Mouse (Mus musculus) lung, adult 2 months (tissue): ENCODE data around the gene Ms4a10. TPM values are rescaled to one million over a fixed set of nuclear protein-coding genes. Genes with fewer than 3 reads are reported as not detected.

Source experiments
- DNase-seq: peaks from one replicate; pipeline ENCODE4 v3.0.0; 2022
- H3K4me1 ChIP-seq: fragments of 200-500 bp; 2 replicates; pipeline ENCODE4 v1.6.1; 2011; ENCODE audit warnings: low read length; ENCODE audit not compliant: control insufficient read depth, insufficient read depth
- H3K4me3 ChIP-seq: fragments of 200-500 bp; replicated peaks from 2 replicates; pipeline ENCODE3; 2011; ENCODE audit warnings: low read depth, mild to moderate bottlenecking, control low read depth, low read length; ENCODE audit errors: extremely low read depth
- CTCF ChIP-seq: fragments of 200-500 bp; IDR thresholded peaks from 2 replicates; pipeline ENCODE4 v1.5.1; 2011; ENCODE audit warnings: mild to moderate bottlenecking, low read length, control low read depth; ENCODE audit not compliant: insufficient read depth
- POLR2A ChIP-seq: fragments of 200-500 bp; IDR thresholded peaks from 2 replicates; pipeline ENCODE4 v1.6.1; 2011; ENCODE audit warnings: low read depth, mild to moderate bottlenecking, control low read depth, low read length, borderline replicate concordance; ENCODE audit errors: extremely low read depth
- WGBS: fragments of 180-500 bp; shearing (Covaris S2); methylation state at CpG from one replicate; pipeline ENCODE4 v1.1.7; 2018; 5-methylcytosine and 5-hydroxymethylcytosine counted together
- polyA plus RNA-seq: library from polyadenylated mRNA; depleted of rRNA; stranded (reverse); fragments of >200 nt; gene quantifications from 2 replicates; pipeline ENCODE4 v1.2.3, GENCODE M21; 2012; rRNA removed

The Ms4a10 gene
- polyA plus RNA-seq, 1 experiment: not detected

DNA sequence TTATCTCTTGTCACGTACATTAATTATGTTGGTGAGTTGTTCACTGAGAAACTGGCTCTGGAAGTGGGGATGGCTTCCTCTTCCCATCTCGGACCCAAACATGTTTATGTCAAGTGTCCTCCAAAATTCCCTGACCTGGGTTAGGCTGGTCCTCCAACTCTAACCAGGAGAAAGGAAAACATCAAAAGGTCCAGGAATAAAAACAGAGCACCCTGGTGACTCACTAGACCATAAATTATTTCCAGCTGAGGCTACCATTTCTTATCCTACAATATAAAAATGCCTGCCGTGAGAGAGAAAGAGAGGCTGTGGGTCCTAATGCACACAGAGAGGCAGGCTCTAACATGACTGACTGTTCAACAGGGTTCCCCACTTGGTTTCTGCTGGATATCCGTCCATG lies 50.2 kb downstream of the Ms4a10 start:
- no peak for DNase-seq

GRCm38 (mm10) chr19:10921058-10921457 lies 53.4 kb downstream of the Ms4a10 start:
- TF ChIP-seq CTCF (no peak), POLR2A (no peak)
- WGBS: 71% methylated on average over 3 of the region's 3 CpGs
- DNase-seq: no peak

More for the DNA sequence above, 50.2 kb downstream of the Ms4a10 start:
- no peak overlapping the region for H3K4me3 ChIP-seq
- H3K4me1 ChIP-seq: no peaks in the 10 kb centered on the region
- WGBS: 44% methylated on average over 4 of the region's 4 CpGs
- TF ChIP-seq CTCF (no peak), POLR2A (no peak)

GRCm38 (mm10) chr19:10920532-10920931 lies 53.9 kb downstream of the Ms4a10 start, which contains the start of gene Zp1:
TSS of gene Zp1 (minus strand) at chr19:10920632.
- DNase-seq: no peak
- no peaks in the 10 kb centered on the region for H3K4me1 ChIP-seq
- TF ChIP-seq CTCF: no peak
- no peak for TF ChIP-seq POLR2A
- 40% methylated on average over 2 of the region's 2 CpGs for WGBS
- no peak within 1 kb of the TSS for H3K4me3 ChIP-seq

More at GRCm38 (mm10) chr19:10921058-10921457, 53.4 kb downstream of the Ms4a10 start:
- Histone ChIP-seq H3K4me3 (no peak overlapping the region), H3K4me1 (no peaks in the 10 kb centered on the region)

DNA sequence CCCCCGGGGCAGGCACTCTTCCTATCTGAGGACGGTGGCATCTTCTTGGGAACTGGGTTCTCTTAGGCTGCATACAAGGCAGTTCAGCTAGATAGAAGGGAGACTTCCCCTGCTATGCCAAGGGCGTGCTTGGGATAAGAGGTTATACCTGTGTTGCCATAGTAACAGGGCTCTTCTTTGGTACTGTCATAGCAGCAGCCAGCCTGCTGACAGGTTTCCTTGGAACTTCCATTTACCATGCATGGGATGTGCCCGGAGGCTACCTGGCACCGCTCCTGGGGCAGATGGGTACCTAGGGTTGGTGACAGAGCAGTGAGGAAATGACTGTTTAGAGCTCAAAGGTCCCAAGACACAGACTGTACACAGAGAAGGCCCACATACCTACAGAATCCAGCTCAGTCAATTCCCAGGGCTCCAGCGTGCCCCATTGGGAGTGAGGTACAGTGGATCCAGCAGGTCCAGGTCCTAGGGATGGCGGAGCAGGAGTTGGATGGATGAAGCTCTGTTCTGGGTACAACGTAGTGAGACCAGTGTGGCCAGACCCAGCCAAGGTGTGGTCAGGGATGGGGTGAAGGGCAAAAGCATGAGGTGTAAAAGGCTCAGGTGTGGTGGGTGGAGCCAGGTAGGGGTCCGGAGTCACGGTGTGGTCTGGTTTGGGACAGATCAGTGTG lies 56.0 kb downstream of the Ms4a10 start:
- WGBS: 84% methylated on average over 10 of the region's 10 CpGs
- Histone ChIP-seq H3K4me1 (no peaks in the 10 kb centered on the region), H3K4me3 (no peak overlapping the region)
- no peak for TF ChIP-seq POLR2A
- no peak for TF ChIP-seq CTCF
- DNase-seq: no peak

GRCm38 (mm10) chr19:10916506-10916905 lies 58.0 kb downstream of the Ms4a10 start:
- Histone ChIP-seq H3K4me1 (no peaks in the 10 kb centered on the region), H3K4me3 (no peak overlapping the region)
- 62% methylated on average over 5 of the region's 5 CpGs for WGBS
- no peak for DNase-seq
- no peak for TF ChIP-seq CTCF
- TF ChIP-seq POLR2A: no peak

GRCm38 (mm10) chr19:10914870-10915269 lies 59.6 kb downstream of the Ms4a10 start:
- no peak for DNase-seq
- WGBS: 54% methylated on average over 2 of the region's 2 CpGs
- Histone ChIP-seq H3K4me3 (no peak overlapping the region), H3K4me1 (no peaks in the 10 kb centered on the region)
- TF ChIP-seq CTCF (no peak), POLR2A (no peak)

GRCm38 (mm10) chr19:10914291-10914690 lies 60.2 kb downstream of the Ms4a10 start:
- Histone ChIP-seq H3K4me3 (no peak overlapping the region), H3K4me1 (no peaks in the 10 kb centered on the region)
- no peak for DNase-seq
- TF ChIP-seq CTCF (no peak), POLR2A (no peak)
- WGBS: 31% methylated on average over 7 of the region's 7 CpGs

Other genes with a start within 250 kb of the Ms4a10 start
- 2.4 and 4.4 TPM in 2 replicates for gene Cd5, start 235.7 kb downstream of the Ms4a10 start, polyA plus RNA-seq
- gene Cd6, start 144.6 kb downstream of the Ms4a10 start, polyA plus RNA-seq: 2.8 and 3.5 TPM in 2 replicates
- 33.3 and 42.0 TPM in 2 replicates for gene Slc15a3, start 134.9 kb downstream of the Ms4a10 start, polyA plus RNA-seq
- gene Tmem132a, start 104.7 kb downstream of the Ms4a10 start, polyA plus RNA-seq: 22.4 and 23.5 TPM in 2 replicates
- gene Tmem109, start 92.7 kb downstream of the Ms4a10 start, polyA plus RNA-seq: 206 and 278 TPM in 2 replicates
- gene Prpf19, start 79.4 kb downstream of the Ms4a10 start, polyA plus RNA-seq: 159 and 186 TPM in 2 replicates
- 0.21 and 0.33 TPM in 2 replicates for gene Zp1, start 54.0 kb downstream of the Ms4a10 start, polyA plus RNA-seq
- 4.8 and 6.6 TPM in 2 replicates for gene Ptgdr2, start 37.5 kb downstream of the Ms4a10 start, polyA plus RNA-seq
- gene Ccdc86, start 25.4 kb downstream of the Ms4a10 start, polyA plus RNA-seq: 3.9 and 4.7 TPM in 2 replicates
- 1.8 and 2.3 TPM in 2 replicates for gene Ms4a15, start 18.6 kb upstream of the Ms4a10 start, polyA plus RNA-seq
- gene Ms4a18, start 43.4 kb upstream of the Ms4a10 start, polyA plus RNA-seq: not detected in 2 replicates
- gene Ms4a8a, start 106.4 kb upstream of the Ms4a10 start, polyA plus RNA-seq: 15.4 and 18.5 TPM in 2 replicates
- gene 1700017D01Rik, start 156.2 kb upstream of the Ms4a10 start, polyA plus RNA-seq: not detected in 2 replicates
- gene 1700025F22Rik, start 190.7 kb upstream of the Ms4a10 start, polyA plus RNA-seq: not detected in 2 replicates
- gene Ms4a13, start 222.1 kb upstream of the Ms4a10 start, polyA plus RNA-seq: not detected in 2 replicates